Comparison of ENCODE assay signal across 7 mouse cellular contexts in genomic region chr9:65667701-65668100, GRCm38 (mm10). TPM values are rescaled to one million over a fixed set of nuclear protein-coding genes. Genes with fewer than 3 reads are reported as not detected.
DNase-seq lines count a peak whose midpoint lies in the region; ATAC-seq and TF ChIP-seq lines count a peak whose summit lies in the region.

Gene Oaz2 (plus strand): TSS chr9:65668001.

- TF ChIP-seq CTCF in C2C12 (IDR thresholded peaks at IDR 0.05; ENCODE audit: control insufficient read depth, insufficient read depth, insufficient read length) = no peak
- TF ChIP-seq CTCF in ES-Bruce4 (IDR thresholded peaks at IDR 0.05; ENCODE audit: low read depth, low read length) = no peak

- H3K36me3 ChIP-seq in C2C12 (ENCODE audit: control insufficient read depth, insufficient read depth) = no peaks in the 10 kb centered on the region
- H3K36me3 ChIP-seq in ES-Bruce4 (ENCODE audit: control insufficient read depth, insufficient read depth, low read length, poor library complexity, severe bottlenecking) = no peaks in the 10 kb centered on the region
- no peaks in the 10 kb centered on the region for H3K36me3 ChIP-seq in forebrain, embryonic 15.5 days
- H3K36me3 ChIP-seq in hindbrain, embryonic 13.5 days = no peaks in the 10 kb centered on the region
- no peaks in the 10 kb centered on the region for H3K36me3 ChIP-seq in liver, embryonic 15.5 days (replicated peaks)

- H3K9me3 ChIP-seq in ES-Bruce4 (replicated peaks; ENCODE audit: control insufficient read depth, insufficient read depth, low read length, poor library complexity, severe bottlenecking) = no peaks in the 10 kb centered on the region
- H3K9me3 ChIP-seq in forebrain, embryonic 15.5 days = no peaks in the 10 kb centered on the region
- H3K9me3 ChIP-seq in hindbrain, embryonic 13.5 days = no peaks in the 10 kb centered on the region
- no peaks in the 10 kb centered on the region for H3K9me3 ChIP-seq in liver, embryonic 15.5 days (replicated peaks)

- no peaks in the 10 kb centered on the region for H3K79me3 ChIP-seq in C2C12 (ENCODE audit: low read depth)

- TF ChIP-seq POLR2A in ES-Bruce4 (IDR thresholded peaks at IDR 0.05; ENCODE audit: insufficient read depth, low read length) = no peak

- H3K4me3 ChIP-seq in C2C12 (ENCODE audit: insufficient read depth, poor library complexity, severe bottlenecking) (no peak within 1 kb of the TSS), ES-Bruce4 (ENCODE audit: low read depth, low read length) (no peak within 1 kb of the TSS)
- H3K4me3 ChIP-seq in forebrain, embryonic 15.5 days = no peak within 1 kb of the TSS
- H3K4me3 ChIP-seq in hindbrain, embryonic 13.5 days = no peak within 1 kb of the TSS
- H3K4me3 ChIP-seq in liver, embryonic 15.5 days (replicated peaks) = no peak within 1 kb of the TSS

- H3ac ChIP-seq in C2C12 (ENCODE audit: control insufficient read depth, insufficient read length, low read depth) = no peak within 1 kb of the TSS

- H3K79me2 ChIP-seq in C2C12 (ENCODE audit: control insufficient read depth, insufficient read depth) = no peaks in the 10 kb centered on the region

- no peak for DNase-seq in right cerebral cortex, postnatal 25 days
- DNase-seq in embryo, embryonic 9.5 days (ENCODE audit: extremely low spot score) = no peak

- WGBS in forebrain, embryonic 15.5 days = 94% methylated on average over 8 of the region's 8 CpGs
- WGBS in hindbrain, embryonic 13.5 days = 92% methylated on average over 8 of the region's 8 CpGs
- 76% methylated on average over 8 of the region's 8 CpGs for WGBS in liver, embryonic 15.5 days (ENCODE audit: insufficient replicate concordance)

- no peak within 1 kb of the TSS for H3K4me2 ChIP-seq in forebrain, embryonic 15.5 days (replicated peaks)
- no peak within 1 kb of the TSS for H3K4me2 ChIP-seq in hindbrain, embryonic 13.5 days
- H3K4me2 ChIP-seq in liver, embryonic 15.5 days = no peak within 1 kb of the TSS

- no peak for ATAC-seq in forebrain, embryonic 15.5 days (replicated peaks)
- no peak for ATAC-seq in hindbrain, embryonic 13.5 days (ENCODE audit: low FRiP score)
- ATAC-seq in liver, embryonic 15.5 days (ENCODE audit: insufficient read depth) = no peak

- H3K27me3 ChIP-seq in C2C12 (ENCODE audit: control insufficient read depth, insufficient read depth, insufficient read length) (no peaks in the 10 kb centered on the region), ES-Bruce4 (ENCODE audit: control insufficient read depth, insufficient read depth, low read length, poor library complexity, severe bottlenecking) (no peaks in the 10 kb centered on the region)
- H3K27me3 ChIP-seq in forebrain, embryonic 15.5 days = no peaks in the 10 kb centered on the region
- H3K27me3 ChIP-seq in hindbrain, embryonic 13.5 days = no peaks in the 10 kb centered on the region
- H3K27me3 ChIP-seq in liver, embryonic 15.5 days = no peaks in the 10 kb centered on the region

- H3K9ac ChIP-seq in ES-Bruce4 (ENCODE audit: low read depth, poor library complexity, severe bottlenecking) = no peak within 1 kb of the TSS
- no peak within 1 kb of the TSS for H3K9ac ChIP-seq in forebrain, embryonic 15.5 days (replicated peaks)
- H3K9ac ChIP-seq in hindbrain, embryonic 13.5 days = no peak within 1 kb of the TSS
- no peak within 1 kb of the TSS for H3K9ac ChIP-seq in liver, embryonic 15.5 days

- peaks cover 3% of the 10 kb centered on the region for H3K4me1 ChIP-seq in ES-Bruce4 (ENCODE audit: control insufficient read depth, insufficient read depth, low read length)
- no peaks in the 10 kb centered on the region for H3K4me1 ChIP-seq in forebrain, embryonic 15.5 days
- 0 out of 2 replicates have a peak, but pooled peaks cover 3% of the 10 kb centered on the region for H3K4me1 ChIP-seq in hindbrain, embryonic 13.5 days (replicated peaks)
- H3K4me1 ChIP-seq in liver, embryonic 15.5 days (replicated peaks) = peaks cover 14% of the 10 kb centered on the region; the same call in 1 of the 2 replicates

- no peak within 1 kb of the TSS for H3K27ac ChIP-seq in ES-Bruce4 (ENCODE audit: insufficient read depth, low read length)
- no peak within 1 kb of the TSS for H3K27ac ChIP-seq in forebrain, embryonic 15.5 days (replicated peaks)
- no peak within 1 kb of the TSS for H3K27ac ChIP-seq in hindbrain, embryonic 13.5 days
- H3K27ac ChIP-seq in liver, embryonic 15.5 days (replicated peaks) = no peak within 1 kb of the TSS

- no peak for TF ChIP-seq EP300 in ES-Bruce4 (IDR thresholded peaks at IDR 0.05; ENCODE audit: insufficient read depth, low read depth, low read length)

TF ChIP-seq in C2C12, 6 proteins besides CTCF, POLR2A, EP300 and RAD21:
- TF ChIP-seq USF1 (IDR thresholded peaks at IDR 0.05; ENCODE audit: low read depth) (no peak), FOSL1 (IDR thresholded peaks at IDR 0.05; ENCODE audit: insufficient read depth, low read length, poor library complexity, severe bottlenecking) (no peak), MYOD1 (IDR thresholded peaks at IDR 0.05; ENCODE audit: control insufficient read depth, insufficient read length, low read depth) (no peak), MAX (IDR thresholded peaks at IDR 0.05) (no peak), CEBPB (IDR thresholded peaks at IDR 0.05; ENCODE audit: low read depth) (no peak), MYOG (IDR thresholded peaks at IDR 0.05; ENCODE audit: control insufficient read depth, extremely low read depth, insufficient read length) (no peak)
TF ChIP-seq in C2C12: peak in this region for 0.

RNA-seq across cellular contexts. Expression of gene Oaz2, which starts in this region (rescaled TPM):
- polyA plus RNA-seq in C2C12 (2012; fragmentation: generic; extraction: Trizol) = 75.7 TPM
- 69.0 and 81.5 TPM in 2 replicates for polyA plus RNA-seq in ES-Bruce4 (2011; ENCODE audit: insufficient read depth, insufficient read length, low read depth, missing spikeins)
- polyA plus RNA-seq in forebrain, embryonic 15.5 days (2015; fragmentation: Nextera tagmentation; extraction: Ambion mirVana) = 328 and 347 TPM in 2 replicates
- 403 and 404 TPM in 2 replicates for polyA plus RNA-seq in hindbrain, embryonic 13.5 days (2015; fragmentation: Nextera tagmentation; extraction: Ambion mirVana)
- polyA plus RNA-seq in liver, embryonic 15.5 days (2015; fragmentation: Nextera tagmentation; extraction: Ambion mirVana) = 48.8 and 51.7 TPM in 2 replicates
